Mouse (Mus musculus): ENCODE measurements at regions not wholly inside any gene's neighbourhood (a gene's known extent, or its start where the extent isn't known, plus 50 kb on each side); places are given as distances from the start of the nearest gene placed in this dataset.

DNA sequence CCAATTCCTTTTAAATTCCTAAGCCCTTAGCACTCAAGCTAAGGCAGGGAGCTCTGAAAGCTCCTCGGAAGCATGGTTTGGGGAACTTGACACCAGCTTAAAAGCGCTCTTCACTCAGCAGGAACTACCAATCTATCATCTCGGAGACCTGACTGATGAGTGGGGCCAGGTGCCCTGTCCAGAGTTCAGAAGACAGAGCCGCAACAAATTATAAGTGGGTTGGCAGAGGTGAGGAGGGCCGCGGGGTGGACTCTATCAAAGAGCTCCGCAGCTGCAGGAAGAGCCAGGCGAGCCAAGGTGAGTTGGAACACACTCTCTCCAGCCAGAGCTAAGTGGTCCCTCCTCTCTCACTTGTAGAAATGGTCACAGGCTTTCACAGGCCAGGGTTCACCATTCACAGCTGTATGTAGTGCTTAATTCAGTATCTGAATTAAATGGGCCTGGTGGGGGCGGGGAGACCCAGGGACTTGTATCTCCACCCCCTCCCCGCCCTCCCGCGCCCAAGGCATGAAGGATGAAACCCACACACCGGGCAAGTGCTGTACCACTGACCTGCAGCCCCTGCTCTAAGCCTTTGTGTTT lies 180.8 kb downstream of the Stim2 start:
- no peak for DNase-seq (ENCODE audit: low spot score in 2 of 2)

DNA sequence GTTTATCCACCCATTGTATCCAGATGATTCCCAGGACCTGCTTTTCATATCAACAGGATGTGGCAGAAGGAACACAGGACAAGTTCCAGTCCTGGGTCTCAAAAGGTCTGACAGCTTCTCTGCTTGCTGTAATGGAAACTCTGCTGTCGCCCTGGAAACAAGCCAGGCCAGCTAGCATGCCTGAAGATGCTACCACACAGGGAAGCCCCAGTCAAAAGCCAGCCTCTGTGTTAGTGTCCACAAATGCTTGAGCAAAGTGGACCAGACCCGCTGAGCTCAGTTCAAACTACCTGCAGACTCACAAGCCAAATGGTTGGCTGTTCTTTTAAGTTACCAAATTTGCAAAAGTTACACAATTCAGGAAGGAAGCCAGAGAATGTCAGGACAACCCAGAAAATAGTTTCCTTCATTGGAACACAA lies 181.9 kb downstream of the Stim2 start:
- no peak for DNase-seq (ENCODE audit: low spot score in 2 of 2)

DNA sequence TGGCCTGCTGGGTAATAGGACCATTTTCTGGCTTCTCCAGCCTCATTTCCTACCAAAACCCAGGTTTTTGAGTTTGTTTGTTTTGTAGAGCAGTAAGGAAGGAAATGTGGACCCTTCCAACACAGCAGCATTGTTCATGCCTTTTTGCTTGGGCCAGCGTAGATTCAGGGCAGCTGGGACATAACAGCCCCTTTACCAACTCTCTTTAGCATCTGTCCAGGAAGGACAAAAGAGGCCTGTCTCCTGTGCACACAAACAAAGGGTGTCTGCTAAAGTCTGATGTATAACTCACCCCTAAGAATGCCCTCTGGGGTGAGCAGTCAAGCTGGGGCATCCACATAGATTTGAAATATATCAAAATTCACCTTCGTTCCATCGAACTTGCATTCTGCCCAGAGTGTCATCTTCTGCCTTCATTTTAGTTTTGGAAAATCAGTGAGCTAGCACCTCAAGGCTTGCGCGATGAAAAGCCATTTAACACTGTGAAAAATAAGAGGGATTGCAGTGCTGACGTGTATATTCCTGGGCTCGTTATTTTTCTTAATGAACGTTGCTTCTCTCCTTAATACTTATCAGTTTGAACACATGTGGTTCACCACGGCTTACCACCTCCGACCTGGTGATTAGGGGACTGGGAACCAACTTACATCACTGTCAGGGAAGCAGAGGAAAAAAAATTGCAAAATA lies 182.5 kb downstream of the Stim2 start:
- DNase-seq (ENCODE audit: low spot score in 2 of 2): no peak

DNA sequence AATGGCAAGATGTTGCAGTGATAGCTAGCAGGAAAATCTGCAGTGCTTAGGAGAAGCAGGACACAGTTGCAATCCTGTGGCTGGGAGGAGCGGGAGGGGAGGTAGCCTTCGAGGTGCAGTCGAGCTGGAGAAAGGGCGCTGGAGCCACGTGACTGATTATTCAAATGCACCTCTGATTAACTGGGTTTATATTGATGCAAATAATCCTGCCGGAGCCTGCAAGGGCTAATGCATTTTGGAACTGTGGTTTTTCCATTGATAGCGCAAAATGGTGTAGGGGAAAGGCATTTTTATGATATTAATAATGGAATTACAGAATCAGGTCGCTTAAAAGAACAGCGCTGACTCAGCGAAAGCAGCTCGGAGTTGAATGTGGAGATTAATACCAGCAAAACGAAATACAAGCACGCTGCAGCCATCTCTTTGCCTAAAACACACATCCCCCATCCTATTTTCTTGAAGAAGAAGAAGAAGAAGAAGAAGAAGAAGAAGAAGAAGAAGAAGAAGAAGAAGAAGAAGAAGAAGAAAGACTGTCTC lies 183.1 kb downstream of the Stim2 start:
- DNase-seq (ENCODE audit: low spot score in 2 of 2): no peak

DNA sequence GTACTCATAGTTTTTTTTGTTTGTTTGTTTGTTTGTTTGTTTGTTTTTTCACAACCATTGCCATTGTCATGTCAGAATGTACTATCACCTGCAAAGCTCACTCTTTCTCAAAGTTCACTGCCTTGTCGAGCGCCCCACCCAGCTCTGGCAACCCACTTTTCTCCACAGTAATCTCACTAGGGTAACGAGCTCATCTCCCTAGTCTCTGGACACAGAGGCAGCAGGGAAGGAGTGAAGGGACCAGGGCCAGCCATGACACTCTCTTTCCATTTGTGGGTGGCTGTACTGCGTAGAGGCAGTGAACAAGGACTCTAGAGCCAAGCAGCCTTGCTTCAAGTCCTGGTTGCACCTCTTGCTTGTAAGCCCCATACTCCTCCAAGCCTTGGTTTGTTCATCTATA lies 184.5 kb downstream of the Stim2 start:
- no peak for DNase-seq (ENCODE audit: low spot score in 2 of 2)

DNA sequence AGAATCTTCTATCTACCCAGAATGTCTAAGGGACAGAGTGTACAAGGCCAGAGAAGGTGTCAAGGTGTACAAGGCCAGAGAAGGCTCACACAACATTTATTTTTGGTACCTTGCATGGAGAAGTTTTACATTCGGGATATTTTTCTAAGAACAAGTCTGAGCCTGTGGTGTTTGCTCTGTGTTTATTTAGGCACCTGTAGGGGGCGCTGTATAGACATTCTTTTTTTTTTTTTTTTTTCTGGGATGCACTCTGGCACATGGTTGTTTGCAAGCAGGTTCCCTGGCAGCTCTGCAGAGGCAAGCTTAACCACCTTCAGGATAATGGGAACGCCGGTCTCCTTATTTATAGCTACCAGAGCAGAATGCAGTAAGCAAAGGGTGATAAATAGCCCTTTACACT lies 187.4 kb downstream of the Stim2 start:
- DNase-seq (ENCODE audit: low spot score in 2 of 2): no peak

DNA sequence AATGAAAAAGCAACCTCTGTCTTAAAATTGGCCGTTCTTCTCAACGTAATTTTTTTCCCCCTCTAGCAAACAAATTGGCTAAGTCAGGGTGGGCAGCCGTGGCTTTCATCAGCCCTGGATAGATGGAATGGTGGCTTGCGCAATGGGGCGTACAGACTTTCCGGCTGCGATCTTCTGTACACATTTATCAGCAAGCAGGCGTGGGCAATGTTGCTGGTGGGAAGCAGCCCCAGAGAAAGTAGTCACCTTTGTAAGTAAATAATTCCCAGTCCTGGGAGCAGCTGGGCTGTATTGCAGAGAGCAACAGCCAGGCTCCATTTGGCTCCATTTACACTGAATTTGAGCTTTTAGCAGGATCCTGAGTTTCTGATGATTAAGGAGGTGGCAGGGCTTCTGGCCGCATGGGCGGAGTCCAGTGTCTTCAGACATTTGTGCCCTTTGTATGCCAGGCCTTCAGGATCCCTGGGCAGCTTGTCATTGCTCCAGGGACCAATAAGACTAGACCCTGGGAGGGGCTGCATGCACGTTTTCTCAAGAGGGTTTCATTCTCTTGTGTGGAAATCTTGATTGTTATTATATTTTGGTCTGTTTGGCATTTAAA lies 187.9 kb downstream of the Stim2 start:
- DNase-seq (ENCODE audit: low spot score in 2 of 2): no peak

DNA sequence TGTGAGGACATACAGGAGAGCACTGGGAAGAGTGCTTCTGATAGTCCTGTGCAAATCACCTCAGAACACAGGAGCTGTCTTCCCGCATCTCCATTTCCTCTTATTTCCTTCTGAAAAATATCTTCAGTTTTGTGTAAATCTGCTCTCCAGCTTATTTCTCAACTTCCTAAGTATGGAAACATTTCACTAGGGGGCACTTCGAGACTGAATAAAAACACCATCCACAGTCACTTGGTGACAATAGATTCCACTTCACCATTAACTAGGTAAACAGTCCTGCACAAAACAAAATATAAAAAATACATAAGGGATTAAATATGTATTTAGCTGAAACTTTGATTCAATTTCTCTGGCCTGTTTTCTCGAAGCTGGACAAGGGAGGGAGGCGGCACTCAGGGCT lies 193.4 kb downstream of the Stim2 start:
- DNase-seq (ENCODE audit: low spot score in 2 of 2): no peak

DNA sequence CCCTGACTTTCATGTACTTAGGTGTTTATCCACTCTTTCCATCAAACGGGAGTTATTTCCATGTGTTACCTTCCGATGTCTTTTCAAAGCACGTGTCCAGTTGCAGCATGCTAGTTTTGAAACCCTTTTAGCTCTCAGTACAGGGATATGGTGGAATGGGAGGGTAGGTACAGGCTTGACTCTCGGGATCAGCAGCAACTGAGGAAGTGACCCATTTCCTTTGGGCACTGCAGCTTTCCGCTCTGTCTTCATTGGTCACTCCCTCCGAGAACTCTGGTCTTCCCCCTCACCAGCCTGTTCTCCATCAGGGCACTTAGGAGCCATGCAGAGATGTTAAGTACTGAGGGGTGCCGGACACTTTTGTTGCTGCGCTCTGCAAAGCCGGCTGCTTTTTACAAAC lies 196.5 kb downstream of the Stim2 start:
- DNase-seq (ENCODE audit: low spot score in 2 of 2): no peak

DNA sequence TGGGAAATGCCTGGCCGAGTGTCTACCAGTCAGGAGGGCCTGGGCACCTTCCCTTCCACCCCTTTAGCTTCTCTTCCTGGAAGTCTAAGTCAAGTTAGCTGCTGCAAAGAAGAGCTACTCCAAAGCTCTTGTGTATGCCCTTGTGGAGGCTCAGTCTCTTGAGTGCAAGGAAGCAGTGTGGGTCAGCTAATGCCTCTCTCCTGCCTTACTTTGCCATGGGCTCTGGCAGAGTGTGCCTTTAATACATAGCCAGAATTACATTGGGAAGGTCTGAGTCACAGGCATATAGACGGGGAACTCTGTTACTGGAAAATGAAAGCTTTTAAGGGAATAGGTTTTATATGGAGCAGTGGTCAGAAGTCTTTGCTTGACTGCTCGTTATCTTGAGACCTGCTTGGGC lies 201.7 kb downstream of the Stim2 start:
- no peak for DNase-seq (ENCODE audit: low spot score in 2 of 2)

DNA sequence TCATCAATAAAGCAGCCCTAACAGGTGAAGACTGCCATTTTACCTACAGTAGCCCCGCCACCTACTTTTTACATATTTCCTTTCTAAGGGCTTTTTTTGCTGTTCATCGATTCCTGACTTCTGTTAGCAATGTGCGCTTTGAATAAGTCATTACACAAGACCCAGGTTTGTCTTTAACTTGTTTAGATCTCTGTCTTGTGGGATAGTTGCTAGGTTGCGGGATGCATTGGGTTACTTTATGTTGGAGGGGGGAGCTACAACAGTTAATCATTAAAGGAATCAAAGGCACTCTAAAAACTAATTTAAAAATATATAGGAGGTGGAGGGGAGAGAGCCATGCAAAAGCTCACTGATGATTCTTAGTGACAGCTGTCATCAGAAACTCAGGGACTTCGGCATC lies 202.3 kb downstream of the Stim2 start:
- DNase-seq (ENCODE audit: low spot score in 2 of 2): no peak

DNA sequence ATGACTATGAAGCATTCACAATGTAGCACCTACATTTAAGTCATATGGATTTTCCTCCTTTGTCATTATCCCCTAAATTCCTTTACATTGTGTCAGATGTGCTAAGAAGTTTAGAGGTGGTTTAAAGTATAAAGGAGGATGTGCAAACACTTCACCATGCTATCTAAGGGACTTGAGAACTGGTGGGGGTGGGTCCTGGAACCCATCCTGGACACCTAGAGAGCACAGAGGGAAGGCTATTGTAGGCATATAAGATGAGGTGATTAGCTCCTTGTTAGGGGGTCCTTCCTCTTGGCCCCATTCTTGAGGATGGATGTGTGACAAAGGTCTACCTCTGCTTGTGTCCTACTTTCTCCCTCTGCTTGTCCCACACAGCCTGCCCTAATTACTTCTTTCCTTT lies 213.2 kb downstream of the Stim2 start:
- DNase-seq (ENCODE audit: low spot score in 2 of 2): no peak

DNA sequence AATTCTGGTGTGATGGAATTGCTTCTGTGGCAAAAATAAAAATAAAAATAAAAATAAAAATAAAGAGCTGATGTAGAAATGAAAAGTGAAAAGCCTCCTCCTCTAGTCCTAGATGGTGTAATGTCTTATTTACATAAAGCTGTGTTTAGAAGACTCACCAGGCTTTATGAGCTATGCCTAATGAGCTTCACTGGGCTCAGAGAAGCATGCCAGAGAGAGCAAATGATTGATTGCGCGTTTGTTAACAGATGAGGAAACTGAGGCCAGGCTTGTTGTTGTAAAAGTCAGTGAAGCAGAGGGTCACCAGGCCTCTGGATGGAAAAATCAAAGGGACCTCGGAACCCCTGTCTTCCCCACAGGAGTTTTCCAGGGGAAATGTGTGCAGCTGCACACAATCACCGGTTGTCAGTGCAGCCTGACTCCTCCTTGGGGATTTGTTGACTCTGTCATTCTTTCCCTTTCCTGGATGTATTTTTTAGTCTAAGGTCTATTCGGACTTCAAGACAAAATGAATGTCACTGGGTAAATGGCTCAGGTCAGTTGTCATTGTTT lies 213.8 kb downstream of the Stim2 start:
- no peak for DNase-seq (ENCODE audit: low spot score in 2 of 2)

DNA sequence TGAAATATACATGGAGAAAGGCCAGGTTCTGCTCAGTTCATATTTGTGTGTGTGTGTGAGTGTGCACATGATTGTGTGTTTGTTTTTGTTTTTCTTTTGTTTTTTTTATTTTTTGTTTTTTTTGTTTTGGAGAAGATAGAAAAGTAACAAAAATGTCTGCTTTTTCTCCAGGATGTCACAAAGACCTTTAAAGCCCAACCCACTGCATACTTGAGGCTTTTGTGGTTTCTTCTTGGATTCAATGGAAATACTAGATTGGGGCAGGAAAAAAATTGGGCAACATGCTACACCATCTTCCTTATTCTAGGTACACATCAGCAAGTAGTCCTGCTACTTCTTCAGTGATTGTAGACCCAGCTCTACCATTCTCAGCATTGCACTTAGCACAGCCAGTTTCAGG lies 226.7 kb downstream of the Stim2 start:
- no peak for DNase-seq (ENCODE audit: low spot score in 2 of 2)

DNA sequence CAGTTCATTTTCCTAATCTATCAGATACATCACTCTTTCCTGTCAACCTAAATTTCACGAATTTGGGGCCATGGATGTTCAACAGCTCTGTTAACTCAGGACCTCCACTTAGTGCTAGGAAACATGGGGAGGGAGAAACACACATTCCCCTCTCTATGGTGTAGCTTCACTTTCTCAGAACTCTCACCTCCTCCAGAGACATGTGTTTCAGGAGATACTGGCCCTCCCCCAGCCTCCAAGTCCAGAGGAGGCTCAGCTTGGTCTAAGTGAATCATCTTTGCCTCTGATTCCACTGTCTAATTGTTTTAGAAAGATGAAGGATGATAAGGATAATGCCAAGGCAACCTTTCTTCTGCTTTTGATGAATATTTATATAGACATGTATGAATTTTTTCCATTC lies 236.3 kb downstream of the Stim2 start:
- no peak for DNase-seq (ENCODE audit: low spot score in 2 of 2)

DNA sequence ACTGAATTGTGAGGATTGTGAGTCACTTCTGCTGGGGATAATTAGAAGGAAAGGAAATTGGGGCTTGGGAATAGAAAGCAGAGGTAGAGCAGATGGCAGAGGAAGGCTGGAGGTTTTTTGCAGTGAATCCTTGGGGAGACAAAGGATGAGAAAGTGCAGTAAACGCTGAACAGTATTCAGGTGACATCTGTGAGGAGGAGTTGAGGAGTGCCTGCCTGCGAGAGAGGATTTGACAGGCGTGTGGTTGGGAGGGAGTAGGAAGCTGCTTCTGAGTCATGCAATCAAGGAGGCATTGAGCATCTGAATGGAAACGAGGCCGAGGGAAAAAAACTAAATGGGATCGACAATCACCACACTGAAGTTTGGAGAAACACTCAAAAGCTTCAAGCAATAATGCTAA lies 236.9 kb downstream of the Stim2 start:
- DNase-seq (ENCODE audit: low spot score in 2 of 2): peak; percentile 36 to 56

DNA sequence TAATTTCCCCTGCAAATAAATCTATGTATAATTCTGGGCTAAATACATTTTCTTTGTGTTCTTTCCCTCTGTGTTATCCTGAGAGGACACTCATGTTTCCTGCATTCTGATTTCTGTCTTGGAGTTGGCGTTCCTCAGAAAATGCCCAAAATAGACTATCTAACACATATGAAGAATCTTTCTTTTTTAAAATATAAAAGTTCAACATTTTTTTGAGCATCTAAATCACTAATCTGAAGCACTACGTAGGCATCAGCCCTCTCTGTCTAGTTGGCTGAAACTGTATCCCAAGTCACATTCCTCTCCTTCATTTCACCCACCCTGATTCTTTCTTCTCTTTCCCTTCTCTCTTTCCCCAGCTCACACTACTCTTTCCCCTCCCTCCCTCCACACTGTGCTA lies 238.9 kb downstream of the Stim2 start:
- no peak for DNase-seq (ENCODE audit: low spot score in 2 of 2)

DNA sequence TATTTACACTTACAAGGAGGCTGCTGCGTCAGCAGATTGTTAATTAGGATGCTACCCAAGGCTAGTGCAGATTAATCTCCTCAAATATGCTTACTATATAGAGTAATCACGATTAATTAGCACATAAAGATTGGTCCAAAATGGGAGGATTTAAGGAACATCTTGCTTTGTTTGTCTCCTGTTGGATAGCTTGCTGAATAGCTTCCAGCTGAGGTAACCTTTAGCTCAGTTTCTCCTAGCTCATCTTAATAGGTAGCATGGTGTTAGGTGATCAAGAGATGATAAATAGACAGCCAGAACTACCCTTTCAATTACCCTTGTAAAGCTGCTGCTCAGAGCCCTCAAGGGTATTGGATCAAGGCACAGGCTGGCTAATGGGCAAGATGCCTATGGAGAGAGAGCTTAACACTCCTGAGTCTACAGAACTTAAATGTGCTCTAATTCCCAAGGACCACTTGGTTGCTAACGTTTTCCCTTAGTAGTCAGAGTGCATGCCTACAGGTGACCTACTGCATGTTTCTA lies 240.4 kb downstream of the Stim2 start:
- DNase-seq (ENCODE audit: low spot score in 2 of 2): no peak

DNA sequence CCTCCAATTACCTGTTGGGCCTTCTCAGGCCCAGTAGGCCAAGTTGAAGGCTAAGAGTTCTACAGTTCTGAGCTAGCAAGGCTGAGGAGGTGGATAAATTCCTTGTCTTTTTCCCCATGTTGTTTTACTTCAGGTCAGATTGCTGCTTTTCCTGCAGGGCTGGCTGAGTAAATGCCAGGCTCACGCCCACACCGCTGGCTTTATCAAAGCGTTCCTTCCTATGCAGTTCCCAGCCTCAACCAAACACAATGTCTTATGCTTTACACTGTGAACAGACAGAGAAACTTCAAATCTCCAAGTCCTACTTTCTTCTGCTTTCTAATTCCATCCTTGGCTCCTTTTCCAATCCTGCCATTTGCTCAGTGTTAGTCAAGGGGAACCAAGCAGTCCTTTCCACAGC lies 241.3 kb downstream of the Stim2 start:
- DNase-seq (ENCODE audit: low spot score in 2 of 2): no peak

DNA sequence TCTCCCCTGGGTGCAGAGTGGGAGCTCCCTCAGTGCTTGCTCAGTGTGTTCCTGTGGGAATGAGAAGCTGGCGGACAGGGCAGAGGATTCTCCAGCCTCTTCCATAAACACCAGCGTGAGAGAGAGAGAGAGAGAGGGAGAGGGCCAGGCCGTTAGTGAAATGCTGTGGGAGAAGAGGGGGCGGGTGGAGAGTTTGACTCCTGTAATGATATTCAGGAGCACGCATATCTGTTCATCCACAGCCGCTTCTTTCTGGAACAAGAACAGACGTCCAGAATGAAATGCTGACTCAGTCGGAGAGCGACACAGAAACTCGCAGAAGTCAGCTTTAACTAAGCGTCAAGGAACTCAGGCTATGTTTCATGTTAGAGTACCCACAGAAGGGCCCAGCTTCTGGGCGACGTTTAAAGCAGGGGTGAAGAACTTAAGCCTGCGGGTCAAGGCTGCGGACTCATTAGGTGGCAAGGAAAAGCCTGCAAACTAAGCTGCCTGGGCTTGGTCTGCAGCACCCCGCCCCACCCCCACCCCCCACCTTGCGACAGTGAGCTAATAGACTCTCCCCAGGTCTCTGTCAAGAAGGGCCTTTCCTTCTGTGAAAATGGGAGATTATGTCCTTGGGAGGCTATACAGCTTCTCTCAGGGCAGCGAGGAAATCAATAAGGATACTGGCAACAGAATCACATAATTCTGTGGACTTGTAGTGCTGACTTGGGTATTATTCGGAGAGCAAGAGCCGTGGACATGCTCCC lies 243.0 kb downstream of the Stim2 start:
- no peak for DNase-seq (ENCODE audit: low spot score in 2 of 2)

DNA sequence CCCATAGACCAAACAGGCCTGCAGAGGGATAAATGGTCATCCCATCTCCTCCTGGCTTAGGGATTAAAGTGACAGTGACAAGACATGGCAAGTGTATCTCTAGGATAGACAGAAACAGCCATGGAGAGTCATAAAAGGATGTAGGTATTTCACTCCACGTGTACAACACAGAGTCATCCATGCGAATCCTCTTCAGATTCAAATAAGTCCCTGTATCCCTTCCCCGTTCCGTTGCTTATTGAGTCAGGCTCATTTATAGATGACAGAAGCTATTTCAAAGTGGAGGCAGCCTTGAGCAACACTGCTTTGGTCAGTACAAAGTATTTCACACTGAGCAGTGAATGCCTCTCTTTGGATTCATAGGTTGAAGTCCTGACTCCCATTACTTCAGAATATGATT lies 243.8 kb downstream of the Stim2 start:
- DNase-seq (ENCODE audit: low spot score in 2 of 2): no peak

DNA sequence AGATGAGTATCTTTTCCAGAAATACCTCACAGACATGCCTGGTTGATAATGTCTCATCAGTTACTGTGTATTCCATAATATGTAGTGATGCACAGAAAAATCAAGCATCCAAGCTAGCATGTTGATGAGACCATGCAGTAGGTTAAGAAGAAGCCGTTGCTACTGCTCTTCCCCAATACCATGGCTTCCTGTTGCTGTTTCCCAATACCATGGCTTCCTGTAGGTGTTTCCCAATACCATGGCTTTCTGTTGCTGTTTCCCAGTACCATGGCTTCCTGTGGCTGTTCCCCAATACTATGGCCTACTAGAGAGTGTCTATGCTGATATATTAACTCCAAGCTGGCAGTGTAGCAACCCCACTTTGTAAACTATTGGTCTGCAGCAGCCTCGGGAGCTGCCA lies 253.7 kb downstream of the Stim2 start:
- no peak for DNase-seq (ENCODE audit: low spot score in 2 of 2)

Measured in frontal cortex, postnatal 14 days (tissue).